Mouse (Mus musculus) brain, embryonic 18.5 days (tissue): ENCODE results near the gene C1qtnf1.

ENCODE experiments used
- DNase-seq: peaks from one replicate; pipeline ENCODE4 v3.0.0-alpha.2; 2012; ENCODE audit warnings: low read depth, low spot score

Gene C1qtnf1

DNA sequence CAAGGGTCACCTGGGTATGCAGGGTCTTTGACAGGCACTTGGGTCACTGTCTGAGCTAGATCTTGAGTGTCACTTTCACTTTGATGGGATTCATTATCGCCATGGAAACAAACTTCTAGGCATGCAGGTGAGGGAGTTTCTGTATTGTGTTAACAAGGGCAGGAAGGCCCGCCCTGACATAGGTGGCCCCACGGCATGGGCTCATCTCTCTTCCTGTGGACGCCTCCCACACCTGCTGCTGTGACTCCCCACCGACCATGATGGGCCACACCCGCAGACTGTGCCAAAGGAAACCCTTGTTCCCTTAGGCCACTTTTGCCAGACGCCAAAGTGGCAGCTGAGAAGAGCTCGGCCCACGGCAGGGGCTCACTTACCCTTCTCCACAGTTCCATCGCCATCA, 17.5 kb upstream of the C1qtnf1 start:
- DNase-seq, result no peak

GRCm38 (mm10) chr11:118411271-118411670, 16.7 kb upstream of the C1qtnf1 start:
- no peak for DNase-seq

DNA sequence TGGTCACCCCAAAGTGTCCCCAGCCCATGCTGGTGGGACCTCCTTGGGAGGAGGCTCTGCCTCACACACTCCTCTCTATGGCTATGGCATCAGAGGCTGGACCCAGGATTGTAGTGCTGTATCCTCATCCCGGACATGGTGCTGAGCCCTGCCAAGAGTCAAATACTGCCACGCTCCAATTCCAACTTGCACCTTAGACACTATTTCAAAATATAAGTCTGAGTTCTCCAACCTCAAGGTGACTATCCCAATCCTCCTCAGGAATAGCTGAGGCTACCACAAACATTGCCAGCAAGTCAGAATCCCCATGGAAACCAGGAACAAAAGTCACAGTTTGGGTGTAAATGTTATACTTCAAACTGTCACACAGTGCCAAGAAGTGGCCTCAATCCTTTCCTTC, 15.4 kb upstream of the C1qtnf1 start:
- DNase-seq, result no peak

- DNase-seq, result no peak
Observed at GRCm38 (mm10) chr11:118413055-118413454, 14.9 kb upstream of the C1qtnf1 start.

DNA sequence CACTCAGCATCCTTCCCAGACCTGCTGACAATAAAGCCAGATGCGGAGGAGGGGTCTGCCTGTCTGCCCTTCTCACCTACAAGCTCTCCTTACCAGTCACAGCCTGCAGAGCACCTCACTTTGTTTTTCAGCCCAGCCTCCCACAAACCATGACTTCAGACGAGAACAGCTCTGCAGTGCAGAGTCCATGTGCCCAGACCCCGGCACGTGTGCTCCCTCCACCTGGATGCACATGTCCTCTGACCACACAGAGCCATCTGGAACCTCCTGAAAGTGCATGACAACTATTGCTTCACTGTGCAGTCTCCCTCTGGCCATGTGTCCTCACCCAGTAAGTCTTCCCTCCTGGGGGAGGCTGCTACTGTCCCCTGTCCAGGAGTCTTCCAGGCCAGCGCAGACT, 13.7 kb upstream of the C1qtnf1 start:
- DNase-seq, result no peak

GRCm38 (mm10) chr11:118415630-118416029, 12.4 kb upstream of the C1qtnf1 start:
- no peak for DNase-seq

GRCm38 (mm10) chr11:118416046-118416445, 12.0 kb upstream of the C1qtnf1 start:
- no peak for DNase-seq

DNA sequence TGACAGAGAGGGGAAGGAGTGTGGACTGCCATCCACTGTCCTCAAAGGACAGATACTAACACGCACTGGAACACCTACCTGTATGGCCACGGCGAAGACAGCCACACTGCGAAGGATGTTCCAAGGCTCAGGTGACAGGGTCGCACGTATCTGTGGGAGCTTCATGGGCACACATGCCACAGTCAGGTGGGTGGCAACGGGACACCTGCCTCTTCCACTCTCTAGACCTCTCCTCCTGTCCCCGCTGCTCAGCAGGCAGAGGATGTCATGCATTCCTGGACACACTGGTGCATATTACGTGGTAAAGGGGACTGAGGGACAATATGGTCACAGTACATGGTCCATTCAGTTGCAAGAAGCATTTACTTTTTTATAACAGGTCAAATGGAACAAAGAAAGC, 10.5 kb upstream of the C1qtnf1 start:
- DNase-seq, result no peak

GRCm38 (mm10) chr11:118418442-118418833, 9.6 kb upstream of the C1qtnf1 start:
- no peak for DNase-seq

- DNase-seq, result peak; percentile 96
Observed at GRCm38 (mm10) chr11:118418834-118419504, 9.0 kb upstream of the C1qtnf1 start, which contains the start of gene Cant1. Cant1 (minus strand) TSS chr11:118419086.

DNA sequence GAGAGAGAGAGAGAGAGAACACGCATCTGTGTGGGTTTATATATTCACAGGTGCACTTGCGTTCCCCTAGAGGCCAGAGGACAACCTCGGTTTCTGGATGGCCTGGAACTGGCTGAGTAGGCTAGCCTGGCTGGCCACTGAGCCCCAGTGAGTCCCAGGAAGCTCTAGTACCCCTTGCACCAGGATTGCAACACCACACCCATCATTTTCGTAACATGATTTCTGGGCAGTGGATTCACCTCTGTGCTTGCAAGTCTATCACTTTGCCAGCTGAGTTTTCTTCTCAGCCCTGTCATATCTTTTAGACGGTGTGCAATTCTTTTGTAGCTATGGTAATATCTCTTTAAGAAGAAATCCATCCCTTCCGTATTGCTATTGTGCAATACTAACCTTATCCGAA, 7.7 kb upstream of the C1qtnf1 start:
- DNase-seq, result no peak

- no peak for DNase-seq
Observed at GRCm38 (mm10) chr11:118423266-118423971, 4.6 kb upstream of the C1qtnf1 start.

GRCm38 (mm10) chr11:118424621-118425335, 3.2 kb upstream of the C1qtnf1 start:
- DNase-seq, result no peak

DNA sequence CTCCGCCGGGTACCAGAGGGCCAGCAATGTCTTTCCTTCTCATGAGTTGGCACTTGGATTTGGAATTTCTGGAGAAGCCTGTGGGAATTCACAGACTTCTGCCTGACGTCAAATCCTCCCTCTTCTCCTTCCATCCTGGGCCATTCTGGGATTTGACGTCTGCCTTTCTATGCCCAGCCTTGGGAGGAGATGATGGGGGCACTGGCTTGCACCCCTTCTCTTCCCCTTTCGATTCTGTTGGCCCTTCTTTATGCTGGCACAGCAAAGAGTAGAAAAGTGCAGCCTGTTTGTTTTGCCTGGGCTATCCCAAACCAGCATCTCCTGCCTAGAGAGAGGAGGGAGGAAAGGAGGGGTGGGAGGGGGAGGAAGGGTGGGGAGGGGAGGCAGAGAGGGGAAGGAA, 1.2 kb upstream of the C1qtnf1 start:
- no peak for DNase-seq

GRCm38 (mm10) chr11:118427266-118427779, 680 bp upstream of the C1qtnf1 start:
- DNase-seq, result no peak

DNA sequence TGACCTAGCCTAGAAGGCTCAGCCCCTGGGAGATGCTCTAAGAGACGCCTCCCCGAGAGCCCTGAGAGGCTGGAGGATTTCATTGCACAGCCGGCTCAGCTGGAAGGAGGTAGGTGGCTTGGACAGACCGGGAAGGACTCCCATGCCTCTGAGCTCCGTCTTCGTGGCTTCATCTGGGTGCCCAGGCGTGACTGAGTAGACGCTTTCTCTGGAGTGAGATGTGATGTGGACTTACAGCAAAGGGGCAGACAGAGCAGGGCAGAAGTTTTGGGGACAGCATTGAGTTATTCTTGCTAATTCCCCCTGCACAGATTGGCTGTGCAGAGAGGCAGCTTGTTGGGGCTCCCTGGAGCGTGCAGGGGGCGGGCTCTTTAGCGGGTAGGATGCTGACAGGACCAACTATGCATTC, 461 bp downstream of the C1qtnf1 start:
- DNase-seq, result no peak

- no peak for DNase-seq
Observed at GRCm38 (mm10) chr11:118428944-118429709, 1.1 kb downstream of the C1qtnf1 start.

DNA sequence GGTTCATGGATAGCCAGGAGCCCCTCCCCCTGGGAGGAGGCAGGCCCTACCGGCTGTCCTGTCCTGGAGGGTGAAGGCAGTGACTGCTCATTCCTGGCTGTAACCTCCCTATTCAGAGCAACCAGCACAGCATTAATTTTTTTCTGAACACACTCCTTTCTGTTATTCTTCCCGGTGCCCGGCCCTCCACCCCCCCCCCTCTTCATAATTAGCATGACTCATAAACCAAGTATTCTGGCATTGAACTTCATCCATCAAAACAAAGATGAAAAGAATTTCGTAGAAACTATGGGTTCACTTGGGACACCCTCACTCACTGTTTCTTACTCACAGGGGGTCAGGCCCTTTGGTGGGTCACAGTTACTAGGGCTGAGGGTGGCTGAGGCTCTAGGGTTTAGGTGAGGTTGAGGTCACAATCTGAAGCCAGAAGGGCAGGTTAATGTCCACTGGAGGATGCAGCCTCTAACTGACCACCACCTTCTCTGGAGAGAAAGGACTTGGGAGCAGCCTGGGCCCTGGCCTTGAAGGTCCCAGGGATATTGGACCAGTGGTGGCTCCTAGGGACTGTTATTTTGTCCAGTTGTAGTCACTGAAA, 2.4 kb downstream of the C1qtnf1 start:
- no peak for DNase-seq

GRCm38 (mm10) chr11:118431100-118431948, 3.3 kb downstream of the C1qtnf1 start:
- DNase-seq, result no peak

DNA sequence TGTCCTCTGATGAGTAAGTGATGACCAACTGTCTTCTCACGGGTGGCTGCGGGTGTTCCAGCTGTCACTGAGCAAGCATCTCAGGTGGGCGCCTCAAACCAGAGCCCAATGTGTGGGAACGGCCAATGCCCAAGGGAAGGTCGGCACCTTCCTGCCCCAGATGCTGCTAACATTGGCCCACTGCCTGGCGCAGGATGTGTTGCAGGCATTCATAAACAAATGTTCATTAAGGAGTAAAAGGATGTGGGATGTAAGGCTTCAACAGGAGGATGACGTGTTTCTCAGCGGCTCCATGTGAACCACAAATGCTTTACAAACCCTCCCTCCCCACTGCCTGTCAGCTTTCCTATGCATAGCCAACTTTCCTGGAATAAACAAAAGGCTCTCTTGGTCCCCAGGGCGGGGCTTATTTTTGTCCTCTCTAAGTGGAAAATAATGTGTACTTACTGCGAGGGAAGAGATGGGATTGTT, 5.4 kb downstream of the C1qtnf1 start:
- no peak for DNase-seq
